Mouse (Mus musculus) kidney, postnatal 25 days (tissue): Measurements from ENCODE around the gene Gm3045.

Experiments
- DNase-seq, 2 experiments: peaks; one replicate each; pipeline ENCODE4 v3.0.0; 2021; ENCODE audit warnings: mixed read lengths in 2 of 2

Gene Gm3045

GRCm38 (mm10) chr13:56438211-56439075 lies 12.0 kb downstream of the Gm3045 start, which contains the start of gene Slc25a48:
Slc25a48 (plus strand) TSS chr13:56438355.
- DNase-seq: peak; percentile 79 to 92

GRCm38 (mm10) chr13:56443411-56443810 lies 17.0 kb downstream of the Gm3045 start:
- DNase-seq: no peak

GRCm38 (mm10) chr13:56444112-56444511 lies 17.7 kb downstream of the Gm3045 start:
- no peak for DNase-seq

- no peak for DNase-seq
These were observed 18.6 kb downstream of the Gm3045 start for GRCm38 (mm10) chr13:56444996-56445395.

- peak; percentile 68 to 76 for DNase-seq
These were observed 23.0 kb downstream of the Gm3045 start for GRCm38 (mm10) chr13:56449239-56450030.

- peak in 1 of 2 experiments; percentile 40 for DNase-seq
These were observed 23.6 kb downstream of the Gm3045 start for GRCm38 (mm10) chr13:56450035-56450434.

GRCm38 (mm10) chr13:56458001-56458400 lies 31.6 kb downstream of the Gm3045 start:
- DNase-seq: no peak

- DNase-seq: peak; percentile 71 to 88
These were observed 35.1 kb downstream of the Gm3045 start for GRCm38 (mm10) chr13:56461460-56461859.

- no peak for DNase-seq
These were observed 36.4 kb downstream of the Gm3045 start for GRCm38 (mm10) chr13:56462791-56463190.

- DNase-seq: peak; percentile 48 to 69
These were observed 36.9 kb downstream of the Gm3045 start for GRCm38 (mm10) chr13:56463261-56463660.

- peak in 1 of 2 experiments; percentile 12 for DNase-seq
These were observed 37.4 kb downstream of the Gm3045 start for GRCm38 (mm10) chr13:56463750-56464149.

GRCm38 (mm10) chr13:56467786-56468185 lies 41.4 kb downstream of the Gm3045 start:
- no peak for DNase-seq

GRCm38 (mm10) chr13:56468536-56468935 lies 42.1 kb downstream of the Gm3045 start:
- DNase-seq: no peak

- DNase-seq: no peak
These were observed 44.8 kb downstream of the Gm3045 start for GRCm38 (mm10) chr13:56471211-56471610.

GRCm38 (mm10) chr13:56471951-56472350 lies 45.6 kb downstream of the Gm3045 start:
- peak; percentile 67 to 78 for DNase-seq

- DNase-seq: no peak
These were observed 46.3 kb downstream of the Gm3045 start for GRCm38 (mm10) chr13:56472661-56473060.

GRCm38 (mm10) chr13:56475363-56475762 lies 49.0 kb downstream of the Gm3045 start:
- DNase-seq: peak; percentile 43 to 72

- peak in 1 of 2 experiments; percentile 52 for DNase-seq
These were observed 50.4 kb downstream of the Gm3045 start for GRCm38 (mm10) chr13:56476790-56477189.

- peak; percentile 40 to 82 for DNase-seq
These were observed 50.9 kb downstream of the Gm3045 start for GRCm38 (mm10) chr13:56477271-56477670.

GRCm38 (mm10) chr13:56478027-56478426 lies 51.6 kb downstream of the Gm3045 start:
- peak in 1 of 2 experiments; percentile 16 for DNase-seq

- DNase-seq: no peak
These were observed 55.8 kb downstream of the Gm3045 start, which contains the start of gene Il9 for GRCm38 (mm10) chr13:56482146-56482545. Il9 (minus strand) TSS chr13:56482246.
